Mouse (Mus musculus): Measurements from ENCODE around the gene AI481877.

GRCm38 (mm10) chr4:59160959-59161670, 22.3 kb upstream of the AI481877 start:
- no peak for TF ChIP-seq CTCF (IDR thresholded peaks at IDR 0.05; ENCODE audit: low read depth, low read length)
- TF ChIP-seq POLR2A (IDR thresholded peaks at IDR 0.05; ENCODE audit: insufficient read depth, low read length): no peak
- TF ChIP-seq EP300 (IDR thresholded peaks at IDR 0.05; ENCODE audit: insufficient read depth, low read depth, low read length): no peak
